Mouse (Mus musculus) liver, embryonic 15.5 days (tissue): ENCODE measurements around the gene Tesc. TPM values are rescaled to one million over a fixed set of nuclear protein-coding genes. Genes with fewer than 3 reads are reported as not detected.

Experiments used
- ATAC-seq: fragments of 200-750 bp; cut with Nextera tagmentation; 2 replicates; pipeline ENCODE4 v1.8.0; 2017; ENCODE audit warnings: moderate number of reproducible peaks, mild to moderate bottlenecking, moderate library complexity; ENCODE audit not compliant: insufficient read depth
- H3K27ac ChIP-seq: fragments of 300-500 bp; sonication (generic); replicated peaks from 2 replicates; pipeline ENCODE4 v1.5.1; 2015; ENCODE audit warnings: mild to moderate bottlenecking, inconsistent platforms
- H3K27me3 ChIP-seq: fragments of 300-500 bp; sonication (generic); 2 replicates; pipeline ENCODE4 v1.6.1; 2015; ENCODE audit warnings: mild to moderate bottlenecking, inconsistent platforms
- H3K36me3 ChIP-seq: fragments of 300-500 bp; sonication (generic); replicated peaks from 2 replicates; pipeline ENCODE4 v1.6.1; 2015; ENCODE audit warnings: moderate library complexity, mild to moderate bottlenecking, inconsistent platforms
- H3K4me1 ChIP-seq: fragments of 300-500 bp; sonication (generic); replicated peaks from 2 replicates; pipeline ENCODE4 v1.6.1; 2015; ENCODE audit warnings: inconsistent platforms
- H3K4me2 ChIP-seq: fragments of 300-500 bp; sonication (generic); 2 replicates; pipeline ENCODE4 v1.6.1; 2015; ENCODE audit warnings: moderate library complexity, mild to moderate bottlenecking, inconsistent platforms
- H3K4me3 ChIP-seq: fragments of 300-500 bp; sonication (generic); replicated peaks from 2 replicates; pipeline ENCODE4 v1.5.1; 2015; ENCODE audit warnings: mild to moderate bottlenecking, inconsistent platforms
- H3K9ac ChIP-seq: fragments of 300-500 bp; sonication (generic); 2 replicates; pipeline ENCODE4 v1.6.1; 2015; ENCODE audit warnings: moderate library complexity, mild to moderate bottlenecking, inconsistent platforms
- H3K9me3 ChIP-seq: fragments of 300-500 bp; sonication (generic); replicated peaks from 2 replicates; pipeline ENCODE4 v1.6.1; 2016; ENCODE audit warnings: inconsistent platforms
- WGBS: fragments of 180-500 bp; shearing (Covaris S2); methylation state at CpG from one replicate; pipeline ENCODE4 v1.1.7; 2015; ENCODE audit warnings: mixed read lengths; ENCODE audit not compliant: insufficient replicate concordance; 5-methylcytosine and 5-hydroxymethylcytosine counted together
- polyA plus RNA-seq: library from polyadenylated mRNA; unstranded; fragments of >200 nt; fragmentation: Nextera tagmentation; extraction: Ambion mirVana; gene quantifications from 2 replicates; pipeline ENCODE4 v1.2.1, GENCODE M21; 2015

The Tesc gene
- polyA plus RNA-seq, 1 experiment from 2014 or later = 1.6 TPM

GRCm38 (mm10) chr5:118043761-118044160 lies 16.2 kb downstream of the Tesc start:
- H3K9me3 ChIP-seq = no peaks in the 10 kb centered on the region
- no peak overlapping the region for H3K4me2 ChIP-seq
- H3K36me3 ChIP-seq = no peaks in the 10 kb centered on the region
- no peak overlapping the region for H3K27ac ChIP-seq
- WGBS = 65% methylated on average over 4 of the region's 4 CpGs
- no peak overlapping the region for H3K4me3 ChIP-seq
- H3K27me3 ChIP-seq = no peaks in the 10 kb centered on the region
- H3K4me1 ChIP-seq = no peaks in the 10 kb centered on the region
- no peak for ATAC-seq
- no peak overlapping the region for H3K9ac ChIP-seq

- Histone ChIP-seq H3K9me3 (no peaks in the 10 kb centered on the region), H3K36me3 (no peaks in the 10 kb centered on the region), H3K27me3 (no peaks in the 10 kb centered on the region), H3K4me1 (no peaks in the 10 kb centered on the region), H3K4me3 (no peak overlapping the region), H3K4me2 (no peak overlapping the region), H3K9ac (no peak overlapping the region), H3K27ac (no peak overlapping the region)
- no peak for ATAC-seq
- WGBS = 64% methylated on average over 6 of the region's 6 CpGs
Observed at GRCm38 (mm10) chr5:118044907-118045306, 17.4 kb downstream of the Tesc start.

DNA sequence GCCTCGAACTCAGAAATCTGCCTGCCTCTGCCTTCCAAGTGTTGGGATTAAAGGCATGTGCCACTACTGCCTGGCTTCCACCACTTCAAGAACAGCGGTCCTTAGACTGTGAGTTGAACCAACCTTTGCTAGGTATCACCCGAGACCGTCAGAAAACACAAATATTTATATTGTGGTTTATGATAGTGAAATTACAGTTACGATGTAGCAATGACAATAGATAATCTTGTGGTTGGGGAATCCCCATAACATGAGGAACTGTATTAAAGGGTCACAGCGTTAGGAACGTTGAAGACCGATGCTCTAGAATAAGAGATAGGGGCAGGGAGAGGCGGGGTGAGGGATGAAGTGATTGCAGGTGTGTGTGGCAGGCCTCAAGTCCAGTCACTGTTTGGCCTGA lies 17.8 kb downstream of the Tesc start:
- no peak overlapping the region for H3K4me2 ChIP-seq
- no peaks in the 10 kb centered on the region for H3K36me3 ChIP-seq
- H3K27me3 ChIP-seq = no peaks in the 10 kb centered on the region
- no peak overlapping the region for H3K27ac ChIP-seq
- H3K9me3 ChIP-seq = no peaks in the 10 kb centered on the region
- H3K9ac ChIP-seq = no peak overlapping the region
- no peak overlapping the region for H3K4me3 ChIP-seq
- WGBS = 50% methylated on average over 9 of the region's 9 CpGs
- no peaks in the 10 kb centered on the region for H3K4me1 ChIP-seq
- ATAC-seq = no peak

DNA sequence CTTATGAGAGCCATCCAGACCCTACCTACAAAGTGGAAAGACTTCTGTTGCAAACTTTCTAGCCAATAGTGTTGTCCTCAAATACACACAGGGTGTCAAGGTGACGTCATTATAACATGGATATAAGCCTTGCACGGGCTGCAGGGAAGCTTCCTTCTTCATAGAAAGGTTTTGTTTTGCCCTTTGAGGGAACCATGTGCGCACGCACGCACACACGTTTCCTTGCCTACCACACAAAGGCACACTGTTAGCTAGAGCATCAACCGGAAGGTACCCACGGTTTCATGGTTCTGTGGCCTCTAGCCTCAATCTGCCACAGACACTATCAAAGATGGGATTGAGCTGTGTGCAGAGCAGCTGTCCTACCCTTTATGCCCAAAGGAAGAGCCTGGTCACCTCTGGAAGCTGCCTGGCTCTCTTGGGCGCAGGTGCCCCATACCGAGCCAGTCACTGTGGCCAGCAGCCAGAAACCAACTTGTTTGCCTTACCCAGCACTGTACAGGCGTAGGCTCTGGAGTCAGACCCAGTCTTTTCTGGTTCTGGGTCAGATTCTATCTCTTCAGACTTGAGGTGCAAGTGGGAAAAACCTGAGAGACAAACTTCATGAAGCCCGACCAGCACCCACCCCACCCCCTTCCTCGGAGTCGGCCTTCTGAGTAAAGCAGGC lies 19.7 kb downstream of the Tesc start:
- ATAC-seq = no peak
- no peak overlapping the region for H3K27ac ChIP-seq
- no peaks in the 10 kb centered on the region for H3K36me3 ChIP-seq
- no peaks in the 10 kb centered on the region for H3K27me3 ChIP-seq
- no peak overlapping the region for H3K9ac ChIP-seq
- no peaks in the 10 kb centered on the region for H3K4me1 ChIP-seq
- H3K4me3 ChIP-seq = no peak overlapping the region
- WGBS = 69% methylated on average over 14 of the region's 14 CpGs
- H3K4me2 ChIP-seq = no peak overlapping the region
- H3K9me3 ChIP-seq = no peaks in the 10 kb centered on the region

- Histone ChIP-seq H3K27me3 (no peaks in the 10 kb centered on the region), H3K4me2 (no peak overlapping the region), H3K36me3 (no peaks in the 10 kb centered on the region), H3K4me3 (no peak overlapping the region), H3K27ac (0 out of 2 replicates have a peak overlapping the region, but pooled peaks have one; percentile 38), H3K4me1 (no peaks in the 10 kb centered on the region), H3K9ac (no peak overlapping the region), H3K9me3 (no peaks in the 10 kb centered on the region)
- peak; percentile 37; the same call in 1 of the 2 replicates for ATAC-seq
- WGBS = 31% methylated on average over 4 of the region's 4 CpGs
Observed at GRCm38 (mm10) chr5:118048412-118048811, 20.9 kb downstream of the Tesc start.

DNA sequence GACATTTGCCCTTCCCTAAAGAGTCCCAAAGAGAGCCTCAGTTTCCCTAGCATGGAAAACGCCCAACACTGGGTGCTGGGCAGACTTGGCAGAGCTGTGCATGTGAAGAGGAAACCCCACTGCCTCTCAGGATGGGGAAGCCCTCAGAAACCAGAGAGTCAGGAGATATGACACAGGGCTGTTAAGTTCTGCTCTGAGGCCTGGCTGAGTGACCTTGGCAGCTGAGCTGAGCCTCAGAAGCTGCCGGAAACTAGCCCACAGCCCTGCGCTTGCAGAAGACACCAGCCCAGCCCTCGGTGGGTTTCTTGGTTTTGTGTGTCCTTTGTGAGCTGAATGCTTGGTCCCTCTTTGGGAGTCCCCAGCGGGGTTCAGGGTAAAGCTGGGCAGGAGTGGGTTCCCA lies 21.4 kb downstream of the Tesc start:
- ATAC-seq = peak; percentile 34; the same call in 1 of the 2 replicates
- H3K27ac ChIP-seq = 0 out of 2 replicates have a peak overlapping the region, but pooled peaks have one; percentile 38
- no peaks in the 10 kb centered on the region for H3K27me3 ChIP-seq
- H3K4me3 ChIP-seq = no peak overlapping the region
- no peaks in the 10 kb centered on the region for H3K9me3 ChIP-seq
- no peaks in the 10 kb centered on the region for H3K36me3 ChIP-seq
- H3K9ac ChIP-seq = no peak overlapping the region
- WGBS = 32% methylated on average over 5 of the region's 5 CpGs
- no peaks in the 10 kb centered on the region for H3K4me1 ChIP-seq
- no peak overlapping the region for H3K4me2 ChIP-seq

- H3K36me3 ChIP-seq = no peaks in the 10 kb centered on the region
- no peak overlapping the region for H3K4me3 ChIP-seq
- no peak overlapping the region for H3K27ac ChIP-seq
- no peaks in the 10 kb centered on the region for H3K9me3 ChIP-seq
- no peak overlapping the region for H3K9ac ChIP-seq
- H3K4me2 ChIP-seq = no peak overlapping the region
- H3K4me1 ChIP-seq = no peaks in the 10 kb centered on the region
- no peaks in the 10 kb centered on the region for H3K27me3 ChIP-seq
- 36% methylated on average over 4 of the region's 4 CpGs for WGBS
- no peak for ATAC-seq
Observed at GRCm38 (mm10) chr5:118050743-118051142, 23.2 kb downstream of the Tesc start.

- Histone ChIP-seq H3K4me3 (no peak overlapping the region), H3K27ac (no peak overlapping the region), H3K9me3 (no peaks in the 10 kb centered on the region), H3K36me3 (no peaks in the 10 kb centered on the region), H3K4me1 (no peaks in the 10 kb centered on the region), H3K4me2 (no peak overlapping the region), H3K27me3 (no peaks in the 10 kb centered on the region), H3K9ac (no peak overlapping the region)
- no peak for ATAC-seq
- 65% methylated on average over 8 of the region's 8 CpGs for WGBS
Observed at GRCm38 (mm10) chr5:118051981-118052662, 24.6 kb downstream of the Tesc start.

GRCm38 (mm10) chr5:118053205-118053604 lies 25.7 kb downstream of the Tesc start:
- no peak overlapping the region for H3K27ac ChIP-seq
- WGBS = 70% methylated on average over 2 of the region's 2 CpGs
- no peak overlapping the region for H3K4me3 ChIP-seq
- no peaks in the 10 kb centered on the region for H3K9me3 ChIP-seq
- H3K36me3 ChIP-seq = no peaks in the 10 kb centered on the region
- no peak overlapping the region for H3K9ac ChIP-seq
- no peak overlapping the region for H3K4me2 ChIP-seq
- no peaks in the 10 kb centered on the region for H3K4me1 ChIP-seq
- H3K27me3 ChIP-seq = peaks cover 2% of the 10 kb centered on the region; the same call in 1 of the 2 replicates
- no peak for ATAC-seq

- Histone ChIP-seq H3K4me1 (0 out of 2 replicates have a peak, but pooled peaks cover 6% of the 10 kb centered on the region), H3K9ac (no peak overlapping the region), H3K27me3 (peaks cover 2% of the 10 kb centered on the region; the same call in 1 of the 2 replicates), H3K9me3 (no peaks in the 10 kb centered on the region), H3K36me3 (no peaks in the 10 kb centered on the region), H3K4me2 (no peak overlapping the region), H3K27ac (no peak overlapping the region), H3K4me3 (no peak overlapping the region)
- WGBS = 46% methylated on average over 8 of the region's 8 CpGs
- ATAC-seq = no peak
Observed at GRCm38 (mm10) chr5:118057508-118058111, 30.1 kb downstream of the Tesc start.

DNA sequence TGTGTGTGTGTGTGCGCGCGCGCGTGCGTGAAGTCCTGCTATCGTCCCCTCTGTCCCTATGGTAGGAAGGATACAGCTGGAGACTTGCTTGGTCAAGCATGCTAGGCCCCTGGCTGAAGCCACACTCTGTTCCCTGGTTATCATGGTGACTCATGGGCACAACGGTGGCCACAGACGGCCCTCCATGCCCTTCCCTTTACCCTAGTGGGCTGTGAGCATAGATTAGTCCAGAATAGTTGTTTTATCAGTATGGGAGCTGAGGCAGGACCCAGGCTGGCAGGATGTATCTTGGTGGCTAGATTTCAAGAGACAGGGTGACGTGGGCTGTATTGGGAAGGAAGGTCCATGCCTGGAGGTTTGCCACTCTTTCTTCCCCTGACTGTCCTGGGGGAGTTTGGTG lies 31.3 kb downstream of the Tesc start:
- no peak overlapping the region for H3K4me3 ChIP-seq
- H3K36me3 ChIP-seq = no peaks in the 10 kb centered on the region
- H3K27me3 ChIP-seq = peaks cover 2% of the 10 kb centered on the region; the same call in 1 of the 2 replicates
- H3K9ac ChIP-seq = no peak overlapping the region
- H3K4me2 ChIP-seq = no peak overlapping the region
- H3K9me3 ChIP-seq = no peaks in the 10 kb centered on the region
- ATAC-seq = peak; percentile 53
- 0 out of 2 replicates have a peak, but pooled peaks cover 6% of the 10 kb centered on the region for H3K4me1 ChIP-seq
- 64% methylated on average over 10 of the region's 10 CpGs for WGBS
- no peak overlapping the region for H3K27ac ChIP-seq
